Mouse (Mus musculus) activated CD4-positive, CD25-positive, alpha-beta regulatory T cell, adult 4 months (primary cell): Measurements from ENCODE around the gene Acsl3. TPM values are rescaled to one million over a fixed set of nuclear protein-coding genes. Genes with fewer than 3 reads are reported as not detected.

Source experiments
- ATAC-seq: one replicate; pipeline ENCODE4 v1.8.0; 2017
- polyA plus RNA-seq, 2 experiments: library from polyadenylated mRNA; unstranded; fragments of 100-300 nt; shearing (Covaris generic); gene quantifications; one replicate each; pipeline ENCODE4 v1.2.1; 2017

Acsl3 gene
- polyA plus RNA-seq, 2 experiments from 2014 or later: 2.6 to 5.3 TPM

DNA sequence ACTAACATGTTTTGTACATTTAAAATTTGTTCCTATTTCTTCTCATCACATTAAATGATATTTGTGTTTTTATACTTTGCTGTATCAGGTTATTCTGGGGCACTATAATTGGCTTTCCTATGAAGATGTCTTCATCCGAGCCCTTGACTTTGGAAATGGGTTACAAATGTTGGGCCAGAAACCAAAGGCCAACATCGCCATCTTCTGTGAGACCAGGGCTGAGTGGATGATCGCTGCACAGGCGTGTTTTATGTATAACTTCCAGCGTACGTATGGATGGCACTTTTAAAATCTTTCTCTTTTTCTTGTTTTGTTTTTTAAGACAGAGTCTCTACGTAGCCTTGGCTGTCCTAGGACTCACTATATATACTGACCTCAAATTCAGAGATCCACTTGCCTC, 30.5 kb downstream of the Acsl3 start:
- no peak for ATAC-seq

DNA sequence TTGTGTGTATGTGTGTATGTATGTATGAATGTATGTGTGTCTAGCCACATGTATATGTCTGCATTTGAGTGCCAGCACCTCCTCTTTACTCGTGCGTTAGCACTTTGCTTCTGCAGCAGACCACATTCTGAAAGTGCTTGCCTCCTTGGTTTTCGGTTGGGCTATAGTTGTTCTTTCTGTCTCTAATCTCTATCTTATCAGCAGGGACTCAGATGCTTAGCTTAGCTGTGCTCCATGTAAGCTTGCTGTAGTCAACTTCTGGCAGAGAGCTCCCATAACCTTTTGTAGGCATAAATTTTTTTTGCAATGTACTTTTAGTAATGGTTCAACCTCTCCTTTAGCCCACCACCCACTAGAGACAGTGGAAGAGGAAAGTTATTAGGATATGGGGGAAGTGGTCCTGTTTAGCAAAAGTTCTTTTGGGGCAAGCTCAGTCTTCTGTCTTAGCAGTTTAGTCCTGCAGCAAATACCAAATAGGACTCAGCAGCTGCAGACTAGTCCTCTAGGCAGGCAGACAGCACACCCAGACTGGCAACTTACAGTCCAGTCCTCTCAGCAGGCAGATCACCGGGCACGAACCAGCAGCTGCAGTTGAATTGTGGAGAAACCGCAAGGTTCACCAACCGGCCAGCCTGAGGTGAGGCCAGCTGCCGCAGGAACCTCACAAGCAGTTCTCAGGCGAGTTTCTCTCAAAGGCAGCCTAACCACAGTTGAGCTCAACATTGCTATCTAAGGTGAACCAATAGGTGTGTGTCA, 37.1 kb downstream of the Acsl3 start:
- no peak for ATAC-seq

DNA sequence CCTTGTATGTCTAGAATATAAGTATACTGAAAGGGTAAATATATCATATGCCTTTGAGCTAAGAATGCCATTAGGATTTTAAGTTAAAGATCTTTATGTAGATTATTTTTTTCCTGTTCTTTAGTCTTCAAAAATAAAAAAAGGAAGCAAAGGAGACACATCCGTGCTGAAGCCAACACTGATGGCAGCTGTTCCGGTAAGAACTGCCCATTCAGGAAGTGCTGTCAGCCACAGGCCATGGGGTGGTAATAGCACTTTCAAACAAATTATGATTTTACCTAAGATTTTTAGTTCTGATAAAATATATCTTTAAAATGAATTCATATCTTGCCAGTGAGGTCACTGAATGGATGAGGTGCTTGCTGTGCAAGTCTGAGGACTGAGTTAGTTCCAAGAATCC, 38.7 kb downstream of the Acsl3 start:
- no peak for ATAC-seq

DNA sequence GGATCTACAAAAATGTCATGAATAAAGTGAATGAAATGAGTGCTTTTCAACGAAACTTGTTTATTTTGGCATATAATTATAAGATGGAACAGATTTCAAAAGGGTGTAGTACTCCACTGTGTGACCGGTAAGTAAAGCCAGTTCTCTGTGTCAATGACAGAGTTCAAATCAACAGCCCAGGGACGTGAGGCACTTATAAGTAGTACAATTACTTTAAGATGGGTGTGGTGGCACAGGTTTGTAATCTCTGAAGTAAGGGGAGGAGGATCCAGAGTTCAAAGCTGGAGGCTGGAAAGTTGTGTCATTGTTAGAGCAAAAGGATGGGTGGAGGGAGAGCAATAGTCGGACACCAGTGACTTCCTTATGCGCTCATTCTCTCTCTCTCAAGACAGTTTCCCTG, 39.3 kb downstream of the Acsl3 start:
- ATAC-seq: no peak

DNA sequence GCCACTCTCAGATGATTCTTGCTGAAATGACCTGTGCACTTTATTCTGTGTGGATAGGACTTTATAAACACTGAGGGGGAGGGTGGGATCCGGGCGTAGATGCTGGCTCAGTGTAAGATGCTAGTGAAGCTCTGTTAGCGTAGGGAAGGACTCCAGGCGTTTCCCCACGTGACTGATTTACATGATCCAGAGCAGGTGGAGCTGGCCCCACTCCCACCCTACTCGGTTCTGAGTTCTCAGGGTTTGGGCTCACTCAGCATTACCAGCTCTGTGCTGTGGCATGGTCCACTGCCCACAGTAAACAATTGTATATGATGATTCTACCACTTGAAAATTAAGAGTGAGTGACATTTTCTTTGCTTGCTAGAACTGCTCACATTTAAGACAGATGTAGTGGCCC, 40.5 kb downstream of the Acsl3 start:
- ATAC-seq: no peak

DNA sequence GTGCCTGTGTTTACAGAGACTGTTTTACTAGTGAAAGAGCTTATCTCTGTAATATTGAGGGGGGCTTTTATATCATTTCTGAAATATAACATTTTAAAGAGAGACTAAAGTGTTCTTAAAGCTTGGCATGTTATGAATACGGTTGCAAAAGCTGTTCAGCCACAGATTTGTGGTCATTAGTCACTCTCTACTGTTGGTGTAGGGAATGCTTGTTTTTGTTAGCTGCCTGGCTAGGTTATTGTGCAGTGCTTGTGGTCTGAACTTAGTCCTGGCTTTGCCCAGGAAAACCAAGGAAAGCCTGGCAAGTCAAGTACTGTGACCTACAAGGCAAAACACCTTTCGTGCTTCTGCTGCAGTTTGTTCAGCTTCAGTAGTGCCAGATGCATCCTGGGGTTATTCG, 44.1 kb downstream of the Acsl3 start:
- ATAC-seq: no peak

DNA sequence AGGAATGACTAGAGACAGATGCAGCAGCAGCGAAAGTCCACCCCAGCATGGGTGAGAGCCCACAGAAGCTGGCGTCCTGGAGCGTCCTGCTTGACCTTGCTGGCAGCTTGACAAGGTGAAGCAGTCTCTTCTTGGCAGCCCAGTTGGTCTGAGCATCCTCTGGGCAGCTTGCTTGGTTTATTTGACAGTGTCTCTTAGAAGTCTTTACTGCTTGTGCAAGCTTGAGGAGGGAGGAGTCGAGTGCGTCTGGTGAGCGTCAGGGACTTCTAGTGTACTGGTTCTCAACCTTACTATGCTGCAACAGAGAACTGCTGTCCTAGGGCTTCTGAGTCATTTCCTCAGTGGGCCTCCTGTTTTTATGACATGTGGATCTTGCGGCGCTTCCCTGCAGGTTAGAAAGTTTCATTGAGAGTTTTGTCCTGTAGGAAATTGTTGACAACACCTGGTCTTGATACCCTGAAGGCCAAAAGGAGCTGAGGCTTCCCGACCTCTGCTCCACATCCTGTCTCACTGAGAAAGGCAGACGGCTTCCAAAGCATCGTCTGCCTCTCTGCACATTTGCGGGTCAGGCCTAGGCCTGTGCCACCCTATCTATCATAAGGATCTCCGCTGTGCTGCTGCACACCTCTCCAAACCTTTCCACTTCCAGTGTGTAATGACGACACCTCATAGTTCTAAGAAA, 44.8 kb downstream of the Acsl3 start:
- no peak for ATAC-seq

DNA sequence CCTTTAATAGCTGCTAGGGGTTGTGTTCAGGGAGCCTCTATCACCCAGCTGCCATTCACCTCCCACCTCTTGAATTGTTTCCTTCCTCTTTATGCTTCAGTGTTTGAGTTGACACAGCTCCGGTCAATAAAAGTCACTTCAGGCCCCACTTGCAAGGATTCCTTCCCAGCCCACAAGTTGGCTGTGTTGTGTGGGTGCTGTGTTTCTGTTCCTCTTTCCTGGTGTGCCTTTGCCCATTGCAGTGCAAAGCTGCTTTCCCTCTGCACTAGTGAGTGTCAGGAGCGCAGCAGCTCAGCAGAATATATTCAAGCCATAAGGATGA, 45.3 kb downstream of the Acsl3 start:
- no peak for ATAC-seq

DNA sequence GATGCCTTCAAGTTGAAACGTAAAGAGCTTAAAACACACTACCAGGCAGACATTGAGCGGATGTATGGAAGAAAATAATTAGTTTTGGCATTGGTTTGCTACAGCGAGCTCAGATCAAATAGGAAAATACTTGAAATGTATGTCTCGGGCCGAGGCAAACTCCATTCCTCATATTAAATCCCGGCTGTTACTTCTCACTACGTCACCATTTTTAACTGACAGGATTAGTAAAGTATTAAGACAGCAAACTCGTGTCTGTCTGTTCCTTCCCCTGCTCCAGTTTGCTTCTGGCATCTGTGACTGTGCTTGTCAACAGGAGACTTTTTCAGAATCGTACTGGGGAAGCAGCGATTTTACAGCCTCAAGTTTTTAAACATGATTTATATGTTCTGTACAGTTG, 48.7 kb downstream of the Acsl3 start:
- no peak for ATAC-seq

DNA sequence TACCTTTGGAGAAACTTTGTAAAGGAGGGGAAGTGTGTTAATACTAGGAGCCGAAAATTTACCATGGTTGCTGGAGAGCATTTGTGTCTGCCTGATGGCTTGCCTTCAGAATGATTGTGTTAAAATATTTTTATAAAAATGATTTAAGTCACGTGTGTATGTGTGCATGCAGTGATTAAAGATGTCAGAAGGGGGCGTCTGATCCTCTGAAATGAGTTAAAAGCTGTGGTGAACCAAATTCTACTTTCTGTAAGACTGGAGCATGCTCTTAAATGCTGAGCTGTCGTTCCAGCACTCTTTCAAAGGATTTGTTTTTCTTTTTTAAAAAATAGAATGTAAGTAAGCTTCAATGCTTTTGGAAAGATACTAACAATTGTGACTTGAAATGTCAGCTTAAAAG, 49.7 kb downstream of the Acsl3 start:
- ATAC-seq: peak; percentile 46

DNA sequence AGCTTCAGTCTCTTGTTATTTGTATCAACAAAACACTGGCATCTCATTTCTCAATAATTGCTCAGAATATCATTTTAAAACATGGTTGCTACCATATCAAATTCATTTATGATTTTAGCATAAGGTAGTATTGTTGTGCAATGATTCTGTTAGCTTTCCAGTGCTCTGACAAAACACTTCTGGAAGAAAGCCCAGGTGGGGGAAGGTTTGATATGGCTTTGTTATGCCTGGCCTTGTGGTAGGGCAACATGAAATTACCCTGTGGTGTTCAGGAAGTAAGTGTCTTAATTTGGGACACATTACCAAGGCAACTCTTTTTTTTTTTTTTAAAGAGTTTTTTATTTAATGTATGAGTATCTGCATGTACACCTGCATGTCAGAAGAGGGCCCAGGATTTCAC, 52.4 kb downstream of the Acsl3 start:
- no peak for ATAC-seq

DNA sequence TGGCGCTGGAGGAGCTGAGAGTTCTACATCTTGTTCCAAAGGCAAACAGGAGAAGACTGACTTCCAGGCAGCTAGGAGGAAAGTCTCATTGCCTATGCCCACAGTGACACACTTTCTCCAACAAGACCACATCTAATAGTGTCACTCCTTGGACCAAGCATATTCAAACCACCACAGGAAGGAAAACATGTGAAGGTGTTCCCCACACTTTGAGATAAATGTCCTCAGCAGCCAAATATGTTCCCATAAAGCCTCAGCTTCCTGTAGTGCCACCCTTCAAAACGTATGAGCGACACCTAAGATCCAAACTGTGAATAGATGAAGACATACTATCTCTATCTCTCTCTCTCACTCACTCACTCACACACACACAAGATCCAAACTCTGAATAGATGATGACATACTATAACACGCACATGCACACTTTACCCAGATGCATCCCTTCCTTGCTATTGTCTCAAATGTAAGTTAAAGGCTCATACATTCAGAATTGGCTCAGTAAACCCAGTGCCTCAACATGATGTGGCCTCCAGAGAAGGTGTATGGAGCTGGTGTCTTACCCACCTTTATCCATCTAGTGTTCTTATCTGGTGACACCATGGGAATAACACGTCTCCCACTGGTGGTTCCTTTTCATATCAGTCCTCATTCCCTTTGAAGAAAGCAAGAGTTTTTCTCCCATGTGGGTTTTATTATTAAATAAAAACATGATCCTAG, 53.1 kb downstream of the Acsl3 start:
- ATAC-seq: no peak

DNA sequence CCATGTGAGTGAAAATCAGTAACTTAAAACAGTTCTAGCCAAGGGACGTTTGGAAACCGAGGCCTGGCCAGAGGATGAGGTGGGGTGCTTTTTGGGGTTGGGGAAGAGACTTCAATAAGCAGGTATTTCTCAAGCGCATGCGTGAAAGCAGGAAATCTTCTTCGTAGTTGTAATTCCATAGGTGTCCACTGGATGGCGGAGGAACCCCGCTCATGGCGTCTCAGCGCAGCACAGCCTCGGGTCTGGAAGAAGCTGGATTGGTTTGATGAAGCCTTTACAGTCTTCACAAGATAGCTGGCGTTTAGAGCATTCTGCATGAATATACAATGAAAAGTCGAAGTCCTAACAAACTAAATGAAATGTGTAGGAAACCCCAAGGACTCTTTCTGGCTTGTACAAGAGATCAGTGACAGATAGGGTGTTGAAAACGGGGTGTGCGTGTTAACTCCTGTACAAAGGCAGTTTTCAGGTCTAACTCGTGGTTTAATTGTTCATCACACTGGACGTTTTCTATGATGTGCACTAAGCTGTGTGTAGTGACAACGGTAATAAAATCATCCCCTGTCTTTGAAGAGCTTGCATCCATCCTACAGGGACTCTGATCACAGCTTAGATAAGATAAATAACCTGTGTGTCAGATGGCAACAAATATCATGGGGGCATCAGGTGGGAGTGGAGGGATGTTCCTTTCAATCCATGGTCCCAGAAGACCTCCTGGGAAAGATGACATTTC, 67.0 kb downstream of the Acsl3 start:
- ATAC-seq: peak; percentile 83

DNA sequence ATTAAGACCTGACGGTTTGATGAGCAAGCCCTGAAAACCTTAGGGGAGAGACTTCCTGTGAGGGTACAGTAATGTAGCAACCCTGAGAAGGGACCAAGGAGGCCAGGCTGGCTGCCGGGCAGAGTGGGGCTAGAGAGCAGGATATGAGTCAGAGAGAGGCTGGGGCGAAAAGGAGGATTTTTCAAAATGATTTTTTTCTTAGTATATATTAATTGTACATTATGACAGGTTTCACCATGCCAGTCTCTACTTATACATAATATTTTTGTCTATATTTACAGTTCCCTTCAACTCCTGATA, 67.5 kb downstream of the Acsl3 start:
- peak; percentile 38 for ATAC-seq

DNA sequence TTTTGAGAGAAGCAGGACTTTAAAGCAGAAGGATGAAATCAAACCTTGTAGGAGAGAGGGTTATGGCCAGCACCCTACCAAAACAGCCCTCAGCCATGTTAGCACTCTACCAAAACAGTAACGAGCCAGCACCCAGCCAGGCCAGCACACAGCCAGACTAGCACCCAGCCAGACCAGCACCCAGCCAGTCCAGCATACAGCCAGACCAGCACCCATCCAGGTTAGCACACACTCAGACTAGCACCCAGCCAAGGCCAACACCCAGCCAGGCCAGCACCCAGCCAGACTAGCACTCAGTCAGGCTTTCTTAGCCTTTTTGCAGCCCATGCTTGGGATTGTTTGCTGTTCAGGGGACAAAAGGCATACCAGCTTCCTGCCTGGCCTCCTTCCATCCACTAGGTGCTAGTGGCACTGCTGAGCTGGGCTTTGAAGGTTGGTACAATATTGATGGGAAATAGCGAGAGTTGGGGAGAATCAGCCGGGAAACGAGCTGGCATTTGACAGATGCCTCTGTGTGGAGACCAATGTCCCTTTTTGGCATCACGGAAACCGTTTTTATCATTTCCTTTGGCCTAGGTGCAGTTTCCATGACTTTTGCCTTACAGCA, 68.1 kb downstream of the Acsl3 start:
- ATAC-seq: no peak

DNA sequence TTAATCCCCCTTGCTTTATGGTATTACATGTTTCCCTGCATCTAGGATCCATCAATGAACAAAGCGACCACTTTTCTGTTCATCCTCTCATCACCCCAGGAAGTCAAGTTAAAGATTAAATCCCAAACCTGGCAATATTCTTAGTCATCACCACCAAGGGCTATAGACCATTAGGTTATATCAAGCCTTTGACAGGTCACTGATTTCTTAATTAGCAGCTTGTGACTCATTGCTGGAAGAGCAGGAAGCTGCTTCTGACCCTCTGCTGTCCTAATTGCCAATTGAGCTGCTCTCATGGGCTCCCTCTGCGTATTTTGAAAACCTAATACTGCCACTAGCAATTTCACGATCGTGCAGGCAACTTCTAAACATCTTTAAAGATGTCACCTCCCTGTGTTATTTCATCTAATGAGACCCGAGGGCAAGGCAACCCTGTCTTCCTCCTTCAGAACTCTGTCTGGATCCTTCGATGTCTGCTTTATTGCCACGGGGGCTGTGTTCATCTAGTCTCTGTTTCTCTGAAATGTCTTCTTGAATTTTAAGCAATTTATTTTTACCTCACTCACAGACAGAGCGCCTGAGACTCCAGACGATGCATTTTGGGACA, 72.6 kb downstream of the Acsl3 start:
- no peak for ATAC-seq

DNA sequence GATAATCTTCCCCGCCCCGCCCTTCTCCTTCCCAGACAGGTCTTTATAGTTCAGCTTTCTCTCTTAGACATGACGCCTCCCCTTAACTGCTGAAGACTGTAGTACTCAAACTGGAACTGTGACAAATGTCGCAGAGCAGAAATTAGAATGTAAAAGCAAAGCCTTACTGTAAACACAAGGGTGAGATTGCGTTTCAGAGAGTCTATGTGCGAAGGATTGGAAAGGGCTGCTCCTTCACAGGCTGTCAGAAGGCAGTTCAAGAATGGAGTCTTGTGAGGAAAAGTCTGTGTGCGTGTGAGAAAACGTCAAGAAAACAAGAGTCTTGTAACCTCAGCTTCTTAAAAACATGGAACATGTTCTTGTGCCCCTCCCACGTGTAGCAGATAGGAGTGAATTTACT, 74.7 kb downstream of the Acsl3 start:
- ATAC-seq: no peak

DNA sequence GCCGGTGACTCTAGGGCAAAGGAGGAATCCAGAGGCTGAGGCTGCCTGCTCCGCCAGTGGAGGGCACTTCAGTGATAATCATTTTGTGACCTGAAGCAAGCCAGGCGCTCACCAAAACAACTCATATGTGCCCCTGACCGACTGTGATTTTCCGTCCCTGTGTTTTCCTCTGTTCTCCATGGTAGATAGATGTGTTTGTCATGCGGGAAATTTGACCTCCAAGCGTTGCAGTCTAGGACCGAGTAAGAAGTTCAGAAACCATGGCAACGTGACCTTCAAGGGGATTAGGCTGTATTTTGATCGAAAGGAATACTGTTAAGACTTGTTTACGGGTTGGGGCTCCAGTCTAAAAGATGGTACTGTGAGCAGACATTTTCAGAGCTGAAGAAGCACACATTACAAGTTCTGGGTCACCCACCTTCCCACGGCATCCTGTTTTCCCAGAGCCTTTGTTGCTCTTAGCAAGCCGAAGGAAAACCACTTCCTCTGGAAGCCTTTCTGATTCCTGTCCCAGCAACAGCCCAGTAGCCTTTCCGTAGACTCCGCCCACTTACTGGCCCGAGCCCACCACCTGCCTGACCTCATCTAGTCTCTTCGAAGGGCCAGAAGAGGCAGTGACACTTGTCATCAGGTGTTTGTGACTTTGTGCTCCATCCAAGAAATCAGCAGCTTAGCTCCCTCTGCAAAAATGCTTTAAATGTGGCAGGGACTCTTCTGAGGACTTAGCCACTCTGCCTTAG, 76.8 kb downstream of the Acsl3 start:
- no peak for ATAC-seq

DNA sequence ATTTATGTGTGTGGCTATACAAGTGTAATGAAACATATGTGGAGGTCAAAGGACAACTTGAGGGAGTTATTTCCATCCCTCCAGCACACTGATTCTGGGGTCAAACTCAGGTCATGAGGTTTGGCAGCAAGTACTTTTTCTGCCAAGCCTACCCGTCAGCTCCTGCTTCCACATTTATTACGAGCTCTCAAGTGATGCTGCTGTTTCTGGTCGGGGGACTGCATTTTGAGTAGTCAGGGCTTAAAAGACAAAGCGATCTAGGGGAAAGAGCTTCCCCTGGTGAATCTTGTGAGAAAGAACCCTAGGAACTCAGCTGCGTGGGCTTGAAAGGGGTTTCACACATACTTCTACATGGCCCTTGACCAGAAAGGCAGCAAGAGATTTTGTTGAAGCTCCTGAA, 80.0 kb downstream of the Acsl3 start:
- no peak for ATAC-seq

DNA sequence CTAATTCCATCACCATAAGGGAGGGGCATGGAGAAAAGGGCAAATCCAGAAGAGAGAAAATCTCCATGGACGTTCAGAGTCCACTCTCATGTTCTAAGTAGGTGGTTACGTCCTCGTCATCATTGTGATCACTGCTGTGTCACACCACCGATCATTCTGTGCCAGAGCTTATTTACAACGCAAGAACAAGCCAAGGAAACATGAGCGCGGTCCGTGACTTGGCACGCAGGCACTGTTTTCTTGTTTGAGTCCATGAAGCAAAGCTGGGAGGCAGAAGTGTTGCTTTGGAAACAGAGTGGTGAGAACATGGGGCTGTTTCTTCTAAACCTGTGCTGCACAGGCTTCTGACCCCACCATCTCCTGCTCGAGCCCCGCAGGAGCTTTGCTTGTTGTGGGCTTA, 83.1 kb downstream of the Acsl3 start:
- ATAC-seq: no peak

DNA sequence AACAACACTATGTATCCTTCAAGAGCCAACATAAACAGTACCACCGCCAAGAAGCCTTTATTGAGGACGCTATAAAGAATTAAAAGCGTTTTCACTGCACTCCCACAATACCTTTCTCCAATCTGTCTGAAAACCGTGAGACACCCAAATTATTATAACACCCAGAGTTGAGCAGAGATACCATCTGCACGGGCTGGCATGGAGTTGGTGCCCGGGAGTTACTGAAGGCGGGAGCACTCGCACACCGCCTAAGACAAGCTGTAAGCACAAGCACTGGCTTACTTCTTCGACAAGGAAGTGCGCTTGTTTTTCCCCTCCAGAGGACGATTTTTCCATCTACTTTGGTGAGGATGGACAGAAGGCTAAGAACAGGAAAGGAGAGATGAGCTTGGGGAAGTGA, 84.6 kb downstream of the Acsl3 start:
- ATAC-seq: no peak

DNA sequence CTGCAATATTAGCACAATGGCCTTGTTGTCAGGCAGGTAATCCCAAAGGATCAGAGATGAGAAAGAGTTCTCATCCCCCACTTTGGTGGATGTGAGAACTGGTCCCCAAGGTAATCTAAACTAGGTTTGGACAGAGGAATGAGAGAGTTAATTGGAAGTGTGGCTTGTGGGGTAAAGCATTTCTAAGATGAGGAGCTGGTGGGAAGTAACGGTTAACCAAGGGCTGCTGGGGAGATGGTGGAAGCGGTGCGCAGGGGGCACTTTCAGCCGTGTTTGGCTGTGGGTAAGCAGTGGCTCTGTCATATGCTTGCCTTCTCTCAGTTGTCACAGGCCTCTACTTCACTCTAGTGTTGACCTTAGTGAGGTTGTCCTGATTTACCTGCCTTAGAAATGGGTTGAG, 85.7 kb downstream of the Acsl3 start:
- no peak for ATAC-seq
